Mouse (Mus musculus) heart, postnatal 4 days (tissue): Measurements from ENCODE around the gene Fam228b. TPM values are rescaled to one million over a fixed set of nuclear protein-coding genes. Genes with fewer than 3 reads are reported as not detected.
"Not testable (repeated sequence)": the region's sequence is repeated elsewhere in the genome, so short reads cannot be mapped to it uniquely, and the experiment has no call there.

Experiments
- DNase-seq: peaks from one replicate; pipeline ENCODE4 v3.0.0; 2021
- total RNA-seq, 2 experiments: library from RNA; stranded (reverse); gene quantifications; 2 replicates each; pipeline ENCODE4 v1.2.3; 2021

The Fam228b gene
- total RNA-seq, 2 experiments from 2014 or later, result 4.3 to 5.0 TPM

- no peak for DNase-seq
Observed at GRCm38 (mm10) chr12:4740823-4741222, 28.2 kb downstream of the Fam228b start.

- no peak for DNase-seq
Observed at GRCm38 (mm10) chr12:4738031-4738576, 31.0 kb downstream of the Fam228b start, which contains the start of gene Fam228a. TSS of gene Fam228a (minus strand) at chr12:4738430.

- DNase-seq, result no peak
Observed at GRCm38 (mm10) chr12:4732332-4732731, 36.7 kb downstream of the Fam228b start.

- DNase-seq, result no peak
Observed at GRCm38 (mm10) chr12:4731629-4732028, 37.4 kb downstream of the Fam228b start.

GRCm38 (mm10) chr12:4729165-4729564, 39.9 kb downstream of the Fam228b start:
- no peak for DNase-seq

- DNase-seq, result no peak
Observed at GRCm38 (mm10) chr12:4719762-4720754, 49.0 kb downstream of the Fam228b start.

GRCm38 (mm10) chr12:4719066-4719761, 49.9 kb downstream of the Fam228b start:
- no peak for DNase-seq

GRCm38 (mm10) chr12:4717417-4717816, 51.6 kb downstream of the Fam228b start:
- DNase-seq, result no peak

- DNase-seq, result no peak
Observed at GRCm38 (mm10) chr12:4715606-4716005, 53.5 kb downstream of the Fam228b start.

- no peak for DNase-seq
Observed at GRCm38 (mm10) chr12:4713361-4713760, 55.7 kb downstream of the Fam228b start.

- no peak for DNase-seq
Observed at GRCm38 (mm10) chr12:4709926-4710325, 59.1 kb downstream of the Fam228b start.

GRCm38 (mm10) chr12:4708881-4709604, 60.0 kb downstream of the Fam228b start:
- DNase-seq, result no peak

GRCm38 (mm10) chr12:4708296-4708695, 60.8 kb downstream of the Fam228b start:
- no peak for DNase-seq

- DNase-seq, result no peak
Observed at GRCm38 (mm10) chr12:4707488-4708017, 61.5 kb downstream of the Fam228b start.

GRCm38 (mm10) chr12:4706901-4707300, 62.2 kb downstream of the Fam228b start:
- no peak for DNase-seq

GRCm38 (mm10) chr12:4706175-4706574, 62.9 kb downstream of the Fam228b start:
- no peak for DNase-seq

GRCm38 (mm10) chr12:4705626-4706025, 63.4 kb downstream of the Fam228b start:
- not testable (repeated sequence) for DNase-seq

- DNase-seq, result no peak
Observed at GRCm38 (mm10) chr12:4694534-4694933, 74.5 kb downstream of the Fam228b start.

- DNase-seq, result no peak
Observed at GRCm38 (mm10) chr12:4691193-4691592, 77.9 kb downstream of the Fam228b start.
